Mouse (Mus musculus): ENCODE results near the gene Loxl4. TPM values are rescaled to one million over a fixed set of nuclear protein-coding genes. Genes with fewer than 3 reads are reported as not detected.

Loxl4 gene
- total and polyA plus RNA-seq, 3 experiments, result 0.03 to 0.04 TPM; not detected in 1

DNA sequence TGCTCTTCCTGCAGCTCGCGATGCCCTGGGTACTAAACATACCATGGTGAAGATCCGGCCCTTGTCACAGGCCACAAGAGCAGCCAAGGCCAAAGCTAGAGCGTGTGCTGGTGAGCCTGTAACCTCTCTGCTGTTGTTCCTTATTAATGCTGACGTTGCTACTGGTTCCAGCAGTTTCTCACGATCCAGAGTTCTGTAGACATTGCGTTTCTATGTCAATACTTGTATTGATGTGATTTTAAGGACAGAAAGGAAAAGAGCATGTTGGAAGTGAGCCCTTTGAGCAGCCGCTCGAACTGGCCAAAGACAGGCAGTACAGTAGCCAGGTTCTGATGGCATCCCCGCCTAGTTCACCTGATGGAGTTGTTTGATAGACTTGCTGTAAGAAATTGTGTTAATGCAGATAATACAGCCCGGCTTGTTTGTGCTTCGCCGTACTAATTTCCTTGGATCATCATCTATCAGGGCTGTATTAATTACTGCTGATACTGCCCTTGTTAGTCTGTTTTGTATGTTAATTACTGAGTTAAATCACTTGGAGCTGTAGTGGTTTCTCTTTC, 29.7 kb downstream of the Loxl4 start:
- H3K9ac ChIP-seq (ENCODE audit: control insufficient read depth, low read depth, low read length, poor library complexity, severe bottlenecking), result no peak overlapping the region
- no peaks in the 10 kb centered on the region for H3K79me2 ChIP-seq (ENCODE audit: control insufficient read depth, insufficient read depth, low read length, poor library complexity)
- H3K4me1 ChIP-seq (ENCODE audit: control insufficient read depth in 1 of 2, insufficient read depth in 2 of 2, low read length in 2 of 2), result peaks cover 0 to under 1% of the 10 kb centered on the region in 2 experiments; a peak in 2 of 4 replicates
- TF ChIP-seq POLR2AphosphoS2 (IDR thresholded peaks at IDR 0.05; ENCODE audit: low read length) (no peak), TBP (IDR thresholded peaks at IDR 0.05; ENCODE audit: low read depth, low read length) (no peak), NELFE (IDR thresholded peaks at IDR 0.05; ENCODE audit: low read depth, low read length) (no peak), UBTF (IDR thresholded peaks at IDR 0.05; ENCODE audit: borderline replicate concordance, insufficient read depth, low read depth, low read length) (no peak), CHD1 (IDR thresholded peaks at IDR 0.05; ENCODE audit: low read depth, low read length) (no peak), TAL1 (IDR thresholded peaks at IDR 0.05; ENCODE audit: low read length) (no peak), HCFC1 (IDR thresholded peaks at IDR 0.05; ENCODE audit: low read depth, low read length) (no peak), TCF12 (IDR thresholded peaks at IDR 0.05; ENCODE audit: low read depth, low read length) (no peak), ETS1 (IDR thresholded peaks at IDR 0.05; ENCODE audit: low read depth, low read length) (no peak), ZMIZ1 (IDR thresholded peaks at IDR 0.05; ENCODE audit: low read depth, low read length) (no peak), MAZ (IDR thresholded peaks at IDR 0.05; ENCODE audit: low read depth, low read length) (no peak), ZC3H11A (IDR thresholded peaks at IDR 0.05; ENCODE audit: low read depth, low read length) (no peak), E2F4 (IDR thresholded peaks at IDR 0.05; ENCODE audit: borderline replicate concordance, low read depth, low read length) (no peak), EP300 (IDR thresholded peaks at IDR 0.05; ENCODE audit: low read depth in 1 of 2, low read length in 2 of 2) (no peak), USF1 (IDR thresholded peaks at IDR 0.05; ENCODE audit: low read depth, low read length) (no peak), NRF1 (IDR thresholded peaks at IDR 0.05; ENCODE audit: insufficient read depth, low read depth, low read length, poor library complexity, severe bottlenecking) (no peak), ELF1 (IDR thresholded peaks at IDR 0.05; ENCODE audit: low read depth, low read length) (no peak), BHLHE40 (IDR thresholded peaks at IDR 0.05; ENCODE audit: borderline replicate concordance, low read depth, low read length) (no peak), MYB (IDR thresholded peaks at IDR 0.05; ENCODE audit: low read depth, low read length) (no peak)
- no peaks in the 10 kb centered on the region for H3K27me3 ChIP-seq (ENCODE audit: control insufficient read depth in 1 of 2, insufficient read depth in 2 of 2, low read length in 2 of 2)
- DNase-seq (ENCODE audit: low read depth, low spot score), result no peak
- H3K36me3 ChIP-seq (ENCODE audit: control insufficient read depth in 1 of 2, insufficient read depth in 2 of 2, low read length in 2 of 2), result peaks cover 0 to 29% of the 10 kb centered on the region in 2 experiments; a peak in 2 of 4 replicates
- no peak overlapping the region for H3K4me3 ChIP-seq (ENCODE audit: control insufficient read depth in 1 of 2, insufficient read depth in 1 of 2, low read depth in 2 of 2, low read length in 2 of 2)
- H3K9me3 ChIP-seq (replicated peaks; ENCODE audit: insufficient read depth, low read length), result no peaks in the 10 kb centered on the region
- H3K27ac ChIP-seq (ENCODE audit: control insufficient read depth, low read depth, low read length), result no peak overlapping the region

DNA sequence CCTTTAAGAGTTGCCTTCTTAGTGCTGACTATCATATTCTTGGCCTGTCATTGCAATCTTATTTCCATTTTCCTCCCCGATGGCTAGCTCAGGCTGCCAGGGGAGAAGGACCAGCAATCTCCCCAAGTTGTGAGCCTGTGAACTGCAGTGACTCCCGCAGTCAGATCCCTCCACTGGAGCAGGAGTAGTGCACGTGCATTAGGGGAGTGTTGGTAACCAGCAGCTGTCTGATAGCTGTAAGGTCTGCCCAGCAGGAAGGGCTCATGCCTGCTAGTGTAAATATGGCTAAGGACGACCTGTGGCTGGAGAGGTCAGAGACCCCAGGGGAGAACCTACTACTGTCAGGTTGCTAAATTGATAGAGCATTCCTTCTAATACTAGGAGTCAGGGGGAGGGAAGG, 31.9 kb downstream of the Loxl4 start:
- no peak for DNase-seq (ENCODE audit: low read depth, low spot score)
- Histone ChIP-seq H3K27ac (ENCODE audit: control insufficient read depth, low read depth, low read length) (no peak overlapping the region), H3K9me3 (replicated peaks; ENCODE audit: insufficient read depth, low read length) (no peaks in the 10 kb centered on the region), H3K79me2 (ENCODE audit: control insufficient read depth, insufficient read depth, low read length, poor library complexity) (no peaks in the 10 kb centered on the region), H3K27me3 (ENCODE audit: control insufficient read depth in 1 of 2, insufficient read depth in 2 of 2, low read length in 2 of 2) (no peaks in the 10 kb centered on the region), H3K4me1 (ENCODE audit: control insufficient read depth in 1 of 2, insufficient read depth in 2 of 2, low read length in 2 of 2) (peaks cover 2 to 6% of the 10 kb centered on the region in 2 experiments; a peak in 3 of 4 replicates), H3K9ac (ENCODE audit: control insufficient read depth, low read depth, low read length, poor library complexity, severe bottlenecking) (no peak overlapping the region), H3K4me3 (ENCODE audit: control insufficient read depth in 1 of 2, insufficient read depth in 1 of 2, low read depth in 2 of 2, low read length in 2 of 2) (no peak overlapping the region), H3K36me3 (ENCODE audit: control insufficient read depth in 1 of 2, insufficient read depth in 2 of 2, low read length in 2 of 2) (peaks cover 2 to 17% of the 10 kb centered on the region in 2 experiments; a peak in 3 of 4 replicates)
- no peak for TF ChIP-seq ELF1 (IDR thresholded peaks at IDR 0.05; ENCODE audit: low read depth, low read length)
- no peak for TF ChIP-seq JUND (IDR thresholded peaks at IDR 0.05; ENCODE audit: low read depth, low read length)
- TF ChIP-seq ZC3H11A (IDR thresholded peaks at IDR 0.05; ENCODE audit: low read depth, low read length), result no peak
- no peak for TF ChIP-seq KAT2A (conservative IDR thresholded peaks at IDR 0.05; ENCODE audit: low read depth, low read length)

Measured in MEL (cell line).